Mouse (Mus musculus): Measurements from ENCODE around the gene Mex3a.

Mex3a gene

GRCm38 (mm10) chr3:88502641-88503504 is 29.3 kb upstream of the Mex3a start:
- H3K27me3 ChIP-seq (ENCODE audit: insufficient read depth, low read length), result peaks cover 14% of the 10 kb centered on the region
- peaks cover 8% of the 10 kb centered on the region for H3K36me3 ChIP-seq (ENCODE audit: insufficient read depth, low read length)
- TF ChIP-seq CTCF (conservative IDR thresholded peaks at IDR 0.05; ENCODE audit: low read length), result no peak
- TF ChIP-seq POU5F1 (IDR thresholded peaks at IDR 0.05; ENCODE audit: borderline replicate concordance, low read length), result no peak
- no peak for TF ChIP-seq NANOG (IDR thresholded peaks at IDR 0.05; ENCODE audit: borderline replicate concordance, low read length)
- peak overlapping the region; percentile 85 for H3K4me3 ChIP-seq (replicated peaks; ENCODE audit: low read length)
- H3K9me3 ChIP-seq (ENCODE audit: low read length), result no peaks in the 10 kb centered on the region
- peaks cover 84% of the 10 kb centered on the region for H3K4me1 ChIP-seq (replicated peaks; ENCODE audit: low read depth, low read length)

DNA sequence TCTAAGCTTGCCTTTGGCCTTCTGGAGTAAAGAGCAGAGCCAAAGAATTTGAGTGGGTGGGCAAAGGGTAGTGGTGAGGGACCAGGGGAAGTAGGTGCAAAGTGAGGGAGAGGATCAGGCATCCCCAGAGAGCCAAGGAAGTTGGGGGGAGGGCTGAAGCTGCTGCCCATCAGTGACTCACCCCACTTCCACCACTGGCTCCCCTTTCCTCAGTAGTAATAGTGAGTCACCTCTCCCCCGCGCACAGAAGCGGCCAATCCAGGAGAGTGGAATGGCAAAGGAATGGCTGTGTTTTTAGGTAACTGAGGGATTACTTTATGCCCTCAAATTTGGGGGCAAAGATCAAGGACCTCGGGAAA is 28.7 kb upstream of the Mex3a start:
- TF ChIP-seq POU5F1 (IDR thresholded peaks at IDR 0.05; ENCODE audit: borderline replicate concordance, low read length), result no peak
- no peak for TF ChIP-seq CTCF (conservative IDR thresholded peaks at IDR 0.05; ENCODE audit: low read length)
- no peak for TF ChIP-seq NANOG (IDR thresholded peaks at IDR 0.05; ENCODE audit: borderline replicate concordance, low read length)
- peaks cover 14% of the 10 kb centered on the region for H3K27me3 ChIP-seq (ENCODE audit: insufficient read depth, low read length)
- peaks cover 89% of the 10 kb centered on the region for H3K4me1 ChIP-seq (replicated peaks; ENCODE audit: low read depth, low read length)
- H3K4me3 ChIP-seq (replicated peaks; ENCODE audit: low read length), result peak overlapping the region; percentile 85
- peaks cover 11% of the 10 kb centered on the region for H3K36me3 ChIP-seq (ENCODE audit: insufficient read depth, low read length)
- H3K9me3 ChIP-seq (ENCODE audit: low read length), result no peaks in the 10 kb centered on the region

- peaks cover 14% of the 10 kb centered on the region for H3K27me3 ChIP-seq (ENCODE audit: insufficient read depth, low read length)
- TF ChIP-seq NANOG (IDR thresholded peaks at IDR 0.05; ENCODE audit: borderline replicate concordance, low read length) (no peak), CTCF (conservative IDR thresholded peaks at IDR 0.05; ENCODE audit: low read length) (no peak), POU5F1 (IDR thresholded peaks at IDR 0.05; ENCODE audit: borderline replicate concordance, low read length) (no peak)
- peaks cover 11% of the 10 kb centered on the region for H3K36me3 ChIP-seq (ENCODE audit: insufficient read depth, low read length)
- peaks cover 96% of the 10 kb centered on the region for H3K4me1 ChIP-seq (replicated peaks; ENCODE audit: low read depth, low read length)
- H3K4me3 ChIP-seq (replicated peaks; ENCODE audit: low read length), result peak overlapping the region; percentile 85; the same call in 1 of the 2 replicates
- H3K9me3 ChIP-seq (ENCODE audit: low read length), result no peaks in the 10 kb centered on the region
Measured at GRCm38 (mm10) chr3:88503881-88504746, 28.1 kb upstream of the Mex3a start.

DNA sequence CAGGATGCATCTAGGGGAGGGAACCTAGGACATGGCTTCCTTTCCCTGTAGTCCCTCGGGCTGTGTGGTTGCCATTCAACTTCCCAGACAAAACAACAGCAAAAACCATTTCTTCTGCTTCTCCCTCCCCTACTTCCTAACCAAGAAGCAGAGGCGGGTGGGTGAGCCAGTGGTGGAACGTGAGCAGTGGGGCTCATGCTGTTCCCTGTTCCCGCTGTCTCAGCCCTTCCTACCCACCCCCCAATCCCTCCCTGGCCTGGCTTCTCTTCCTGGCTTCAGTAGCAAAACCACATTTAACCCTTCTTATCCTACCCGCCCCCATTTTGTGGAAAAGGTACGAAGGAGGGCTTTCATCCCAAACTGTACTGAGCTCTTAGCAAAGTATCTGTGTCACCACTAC is 27.1 kb upstream of the Mex3a start:
- TF ChIP-seq CTCF (conservative IDR thresholded peaks at IDR 0.05; ENCODE audit: low read length), result no peak
- no peak for TF ChIP-seq POU5F1 (IDR thresholded peaks at IDR 0.05; ENCODE audit: borderline replicate concordance, low read length)
- TF ChIP-seq NANOG (IDR thresholded peaks at IDR 0.05; ENCODE audit: borderline replicate concordance, low read length), result no peak
- peak overlapping the region; percentile 74 for H3K4me3 ChIP-seq (replicated peaks; ENCODE audit: low read length)
- peaks cover 11% of the 10 kb centered on the region for H3K36me3 ChIP-seq (ENCODE audit: insufficient read depth, low read length)
- H3K9me3 ChIP-seq (ENCODE audit: low read length), result no peaks in the 10 kb centered on the region
- H3K4me1 ChIP-seq (replicated peaks; ENCODE audit: low read depth, low read length), result peaks cover 93% of the 10 kb centered on the region
- H3K27me3 ChIP-seq (ENCODE audit: insufficient read depth, low read length), result peaks cover 14% of the 10 kb centered on the region

DNA sequence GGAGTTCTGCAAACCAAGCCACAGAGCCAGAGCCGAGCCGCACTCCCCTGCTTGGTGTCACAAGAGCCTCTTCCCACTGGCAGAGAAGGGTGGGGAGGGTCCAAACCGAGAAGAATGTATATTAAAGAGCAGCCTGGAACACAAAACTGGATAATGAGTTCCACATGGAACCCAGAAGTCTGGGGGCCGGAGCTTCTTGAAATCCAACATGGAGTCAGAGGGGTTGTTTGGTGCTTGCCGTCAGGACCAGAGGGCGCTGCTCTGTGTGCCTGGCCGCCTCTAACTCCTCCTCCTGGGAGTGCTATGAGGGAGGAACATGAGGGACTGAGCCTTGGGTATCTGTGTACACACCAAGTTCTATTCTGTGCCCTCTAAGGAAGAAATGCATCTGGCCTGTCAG is 26.4 kb upstream of the Mex3a start:
- Histone ChIP-seq H3K36me3 (ENCODE audit: insufficient read depth, low read length) (peaks cover 11% of the 10 kb centered on the region), H3K27me3 (ENCODE audit: insufficient read depth, low read length) (peaks cover 14% of the 10 kb centered on the region), H3K9me3 (ENCODE audit: low read length) (no peaks in the 10 kb centered on the region), H3K4me3 (replicated peaks; ENCODE audit: low read length) (peak overlapping the region; percentile 74), H3K4me1 (replicated peaks; ENCODE audit: low read depth, low read length) (peaks cover 91% of the 10 kb centered on the region)
- no peak for TF ChIP-seq POU5F1 (IDR thresholded peaks at IDR 0.05; ENCODE audit: borderline replicate concordance, low read length)
- TF ChIP-seq NANOG (IDR thresholded peaks at IDR 0.05; ENCODE audit: borderline replicate concordance, low read length), result no peak
- no peak for TF ChIP-seq CTCF (conservative IDR thresholded peaks at IDR 0.05; ENCODE audit: low read length)

GRCm38 (mm10) chr3:88509250-88509649 is 22.9 kb upstream of the Mex3a start:
- Histone ChIP-seq H3K9me3 (ENCODE audit: low read length) (no peaks in the 10 kb centered on the region), H3K36me3 (ENCODE audit: insufficient read depth, low read length) (peaks cover 11% of the 10 kb centered on the region), H3K27me3 (ENCODE audit: insufficient read depth, low read length) (0 out of 2 replicates have a peak, but pooled peaks cover 5% of the 10 kb centered on the region), H3K4me1 (replicated peaks; ENCODE audit: low read depth, low read length) (peaks cover 90% of the 10 kb centered on the region), H3K4me3 (replicated peaks; ENCODE audit: low read length) (peak overlapping the region; percentile 77)
- TF ChIP-seq NANOG (IDR thresholded peaks at IDR 0.05; ENCODE audit: borderline replicate concordance, low read length), result no peak
- no peak for TF ChIP-seq POU5F1 (IDR thresholded peaks at IDR 0.05; ENCODE audit: borderline replicate concordance, low read length)
- TF ChIP-seq CTCF (conservative IDR thresholded peaks at IDR 0.05; ENCODE audit: low read length), result no peak

DNA sequence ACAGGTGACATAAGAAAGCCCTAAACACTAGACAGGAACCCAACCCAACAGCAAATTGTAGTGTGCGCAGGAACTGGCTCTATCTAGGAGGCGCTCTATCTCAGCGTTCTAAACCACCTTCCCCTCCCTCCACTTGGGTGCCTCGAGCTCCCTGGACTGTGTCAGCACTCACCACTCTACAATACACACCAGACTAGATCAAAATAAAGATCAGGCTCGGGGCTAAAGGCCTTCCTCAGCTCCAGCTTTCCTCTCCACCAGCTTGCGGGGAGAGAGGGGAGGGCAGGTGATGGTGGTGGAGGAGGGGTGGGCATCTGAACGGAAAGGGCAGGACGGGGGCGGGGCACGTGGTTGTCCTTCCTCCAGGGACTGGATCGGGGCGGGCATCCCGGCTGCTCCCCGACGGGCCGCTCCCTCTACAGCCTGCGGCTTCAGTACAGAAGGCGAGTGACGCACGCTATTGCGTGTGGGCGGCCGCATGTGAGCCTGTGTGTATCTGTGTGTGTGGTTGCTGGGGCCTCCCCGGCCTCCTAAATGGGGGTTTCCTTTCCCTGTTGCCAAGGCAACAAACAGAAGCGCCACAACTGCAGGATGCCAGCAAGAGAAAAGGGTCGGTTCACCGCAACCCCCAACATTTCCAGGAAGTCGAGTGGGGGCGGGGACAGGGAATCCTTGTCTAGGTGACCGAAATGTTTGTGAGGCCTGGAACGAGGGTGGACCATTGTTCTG is 22.3 kb upstream of the Mex3a start, which contains the start of gene Lmna:
Gene Lmna (minus strand): TSS at position 265 of the 729 bp plus-strand sequence.
- 0 out of 2 replicates have a peak, but pooled peaks cover 5% of the 10 kb centered on the region for H3K27me3 ChIP-seq (ENCODE audit: insufficient read depth, low read length)
- H3K36me3 ChIP-seq (ENCODE audit: insufficient read depth, low read length), result peaks cover 11% of the 10 kb centered on the region

More for the DNA sequence above, 22.3 kb upstream of the Mex3a start, which contains the start of gene Lmna:
- no peak for TF ChIP-seq NANOG (IDR thresholded peaks at IDR 0.05; ENCODE audit: borderline replicate concordance, low read length)
- TF ChIP-seq CTCF (conservative IDR thresholded peaks at IDR 0.05; ENCODE audit: low read length), result peak; percentile 19; the same call in 1 of the 2 replicates
- no peak for TF ChIP-seq POU5F1 (IDR thresholded peaks at IDR 0.05; ENCODE audit: borderline replicate concordance, low read length)
- Histone ChIP-seq H3K9me3 (ENCODE audit: low read length) (no peaks in the 10 kb centered on the region), H3K4me3 (replicated peaks; ENCODE audit: low read length) (peak within 1 kb of the TSS; percentile 77), H3K4me1 (replicated peaks; ENCODE audit: low read depth, low read length) (peaks cover 90% of the 10 kb centered on the region)
